Mouse (Mus musculus) CH12.LX (cell line): ENCODE measurements around the gene Tmem229b. TPM values are rescaled to one million over a fixed set of nuclear protein-coding genes. Genes with fewer than 3 reads are reported as not detected.

Source experiments
- DNase-seq: peaks from one replicate; pipeline ENCODE4 v3.0.0-alpha.2; 2013; ENCODE audit errors: extremely low read depth
- H3K27ac ChIP-seq: 2 replicates; pipeline ENCODE4 v1.5.1; 2012; ENCODE audit warnings: low read depth, mild to moderate bottlenecking, control low read depth, moderate library complexity; ENCODE audit not compliant: insufficient read depth
- H3K27me3 ChIP-seq: replicated peaks from 2 replicates; pipeline ENCODE3; 2012; ENCODE audit warnings: inconsistent platforms
- H3K36me3 ChIP-seq, 2 experiments: replicated peaks in 1 of 2; 2 replicates each; pipeline versions ENCODE3 to v1.6.1; 2012; ENCODE audit warnings: inconsistent platforms in 1 of 2, low read length in 1 of 2, mild to moderate bottlenecking in 1 of 2, mixed read lengths in 1 of 2, moderate library complexity in 1 of 2; ENCODE audit not compliant: control insufficient read depth in 1 of 2, insufficient read depth in 1 of 2
- H3K4me1 ChIP-seq, 2 experiments: 2 replicates each; pipeline ENCODE4 v1.6.1; 2012; ENCODE audit warnings: inconsistent platforms in 1 of 2, moderate library complexity in 1 of 2; ENCODE audit not compliant: insufficient read depth in 2 of 2, control insufficient read depth in 1 of 2
- H3K4me2 ChIP-seq: 2 replicates; pipeline ENCODE4 v1.6.1; 2012; ENCODE audit warnings: low read depth, mild to moderate bottlenecking, control low read depth; ENCODE audit not compliant: poor library complexity, insufficient read depth, severe bottlenecking
- H3K4me3 ChIP-seq, 3 experiments: fragments of 150-350 bp in 1 of 3; sonication (generic) in 1 of 3; replicated peaks in 1 of 3; 2 replicates each; pipeline versions ENCODE3 to v1.5.1; 2011 to 2012; ENCODE audit warnings: low read depth in 2 of 3, low read length in 2 of 3, mild to moderate bottlenecking in 2 of 3, moderate library complexity in 2 of 3, control low read depth in 1 of 3, improper control_type of control experiment in 1 of 3, inconsistent platforms in 1 of 3, mixed read lengths in 1 of 3; ENCODE audit not compliant: poor library complexity in 1 of 3
- H3K79me2 ChIP-seq: replicated peaks from 2 replicates; pipeline ENCODE4 v1.6.1; 2012; ENCODE audit warnings: mild to moderate bottlenecking, moderate library complexity; ENCODE audit not compliant: control insufficient read depth, poor library complexity, insufficient read depth, severe bottlenecking; ENCODE audit errors: extremely low read depth
- H3K9ac ChIP-seq: 2 replicates; pipeline ENCODE4 v1.6.1; 2012; ENCODE audit warnings: low read depth, mild to moderate bottlenecking, control low read depth, moderate library complexity; ENCODE audit not compliant: insufficient read depth
- H3K9me3 ChIP-seq: replicated peaks from 2 replicates; pipeline ENCODE3; 2012; ENCODE audit warnings: low read length, inconsistent platforms, mixed read lengths
- CHD1 ChIP-seq: IDR thresholded peaks from 2 replicates; pipeline ENCODE4 v1.6.1; 2012; ENCODE audit warnings: low read depth, low read length, improper control_type of control experiment, inconsistent platforms
- CTCF ChIP-seq, 2 experiments: IDR thresholded peaks in 1 of 2; conservative IDR thresholded peaks in 1 of 2; 2 replicates each; pipeline ENCODE4 v1.5.1; 2011 to 2012; ENCODE audit warnings: low read depth in 2 of 2, low read length in 2 of 2, improper control_type of control experiment in 1 of 2, inconsistent platforms in 1 of 2, mild to moderate bottlenecking in 1 of 2, moderate library complexity in 1 of 2
- ETS1 ChIP-seq: conservative IDR thresholded peaks from 2 replicates; pipeline ENCODE4 v1.6.1; 2012; ENCODE audit warnings: low read depth, mild to moderate bottlenecking, inconsistent platforms, low read length, improper control_type of control experiment, moderate library complexity
- HCFC1 ChIP-seq: IDR thresholded peaks from 2 replicates; pipeline ENCODE4 v1.6.1; 2012; ENCODE audit warnings: low read depth, mild to moderate bottlenecking, inconsistent platforms, low read length, improper control_type of control experiment
- IRF4 ChIP-seq: IDR thresholded peaks from 2 replicates; pipeline ENCODE4 v1.6.1; 2014; ENCODE audit warnings: low read depth, mild to moderate bottlenecking, inconsistent platforms, low read length, improper control_type of control experiment
- JUND ChIP-seq: conservative IDR thresholded peaks from 2 replicates; pipeline ENCODE4 v1.6.1; 2011; ENCODE audit warnings: low read depth, low read length, improper control_type of control experiment
- KAT2A ChIP-seq: IDR thresholded peaks from 2 replicates; pipeline ENCODE4 v1.6.1; 2012; ENCODE audit warnings: low read length, improper control_type of control experiment, inconsistent platforms; ENCODE audit not compliant: insufficient replicate concordance
- MAX ChIP-seq: IDR thresholded peaks from 2 replicates; pipeline ENCODE4 v1.6.1; 2011; ENCODE audit warnings: low read length, improper control_type of control experiment
- MAZ ChIP-seq: IDR thresholded peaks from 2 replicates; pipeline ENCODE4 v1.6.1; 2012; ENCODE audit warnings: low read depth, mild to moderate bottlenecking, inconsistent platforms, low read length, improper control_type of control experiment, moderate library complexity
- MXI1 ChIP-seq: IDR thresholded peaks from 2 replicates; pipeline ENCODE4 v1.6.1; 2011; ENCODE audit warnings: mild to moderate bottlenecking, low read depth, low read length, improper control_type of control experiment
- NRF1 ChIP-seq: IDR thresholded peaks from 2 replicates; pipeline ENCODE4 v1.6.1; 2014; ENCODE audit warnings: low read depth, mild to moderate bottlenecking, inconsistent platforms, low read length, improper control_type of control experiment, moderate library complexity
- POLR2A ChIP-seq: IDR thresholded peaks from 2 replicates; pipeline ENCODE4 v1.6.1; 2011; ENCODE audit warnings: low read depth, mild to moderate bottlenecking, improper control_type of control experiment, low read length
- POLR2AphosphoS2 ChIP-seq: IDR thresholded peaks from 2 replicates; pipeline ENCODE4 v1.6.1; 2011; ENCODE audit warnings: low read depth, low read length, improper control_type of control experiment
- RAD21 ChIP-seq: IDR thresholded peaks from 2 replicates; pipeline ENCODE4 v1.6.1; 2011; ENCODE audit warnings: low read depth, mild to moderate bottlenecking, low read length, improper control_type of control experiment, moderate library complexity
- SIN3A ChIP-seq: IDR thresholded peaks from 2 replicates; pipeline ENCODE4 v1.6.1; 2012; ENCODE audit warnings: low read length, improper control_type of control experiment, inconsistent platforms
- SMC3 ChIP-seq: IDR thresholded peaks from 2 replicates; pipeline ENCODE4 v1.6.1; 2011; ENCODE audit warnings: low read depth, low read length, improper control_type of control experiment
- TBP ChIP-seq: conservative IDR thresholded peaks from 2 replicates; pipeline ENCODE4 v1.6.1; 2011; ENCODE audit warnings: low read depth, low read length, improper control_type of control experiment
- TCF12 ChIP-seq: IDR thresholded peaks from 2 replicates; pipeline ENCODE4 v1.6.1; 2014; ENCODE audit warnings: low read depth, mild to moderate bottlenecking, inconsistent platforms, low read length, improper control_type of control experiment
- USF1 ChIP-seq: IDR thresholded peaks from 2 replicates; pipeline ENCODE4 v1.6.1; 2014; ENCODE audit warnings: low read depth, mild to moderate bottlenecking, inconsistent platforms, low read length, improper control_type of control experiment
- USF2 ChIP-seq: conservative IDR thresholded peaks from 2 replicates; pipeline ENCODE4 v1.6.1; 2011; ENCODE audit warnings: low read depth, low read length, improper control_type of control experiment
- ZKSCAN1 ChIP-seq: IDR thresholded peaks from 2 replicates; pipeline ENCODE4 v1.6.1; 2012; ENCODE audit warnings: low read depth, inconsistent platforms, low read length, improper control_type of control experiment, borderline replicate concordance
- ZMIZ1 ChIP-seq: IDR thresholded peaks from 2 replicates; pipeline ENCODE4 v1.6.1; 2012; ENCODE audit warnings: low read depth, mild to moderate bottlenecking, inconsistent platforms, low read length, improper control_type of control experiment
- dilution Hi-C: fragments of 300-500 bp; cut with MboI; formaldehyde crosslinking; loops from 2 replicates; pipeline ENCODE4 v1.14.3; 2020; ENCODE audit warnings: low sequenced_read_pairs; ENCODE audit not compliant: extremely low pct_unique_long_range_greater_than_20kb, extremely low pct_ligation_motif_present
- in situ Hi-C: fragments of 300-500 bp; cut with MboI; formaldehyde crosslinking; loops from 3 replicates; pipeline ENCODE4 v1.14.3; 2019; ENCODE audit warnings: low sequenced_read_pairs, low pct_ligation_motif_present, low pct_unique_long_range_greater_than_20kb, mixed read lengths
- polyA plus RNA-seq: library from polyadenylated mRNA; unstranded; fragments of >175 nt; gene quantifications from 2 replicates; pipeline ENCODE4 v1.2.1, GENCODE M21; 2012; ENCODE audit warnings: low read depth; ENCODE audit not compliant: insufficient read length
- total RNA-seq, 2 experiments: library from RNA; depleted of rRNA; stranded (reverse); fragments of 300-350 nt in 1 of 2; fragments of >200 nt in 1 of 2; gene quantifications; 2 replicates each; pipeline ENCODE4 v1.2.3; 2012 to 2014

Gene Tmem229b
- total and polyA plus RNA-seq, 3 experiments: 41.7 to 129 (median 66.5) TPM

GRCm38 (mm10) chr12:78996711-78997110, 10.7 kb downstream of the Tmem229b start:
- Histone ChIP-seq H3K36me3 (peaks cover 0 to 2% of the 10 kb centered on the region in 2 experiments), H3K4me3 (no peak overlapping the region), H3K9me3 (no peaks in the 10 kb centered on the region), H3K9ac (no peak overlapping the region; the same call in 1 of the 2 replicates), H3K4me1 (peaks cover 14 to 46% of the 10 kb centered on the region in 2 experiments), H3K27me3 (no peaks in the 10 kb centered on the region), H3K79me2 (no peaks in the 10 kb centered on the region), H3K4me2 (peak overlapping the region; percentile 41), H3K27ac (no peak overlapping the region)
- dilution Hi-C loops: no loop called here
- TF ChIP-seq MAZ (peak; percentile 43; the same call in 1 of the 2 replicates), MXI1 (no peak)
- DNase-seq: no peak
- in situ Hi-C loops: no loop called here

GRCm38 (mm10) chr12:78996271-78996670, 11.2 kb downstream of the Tmem229b start:
- dilution Hi-C loops: no loop called here
- peaks cover 0 to 2% of the 10 kb centered on the region in 2 experiments for H3K36me3 ChIP-seq
- peaks cover 14 to 44% of the 10 kb centered on the region in 2 experiments for H3K4me1 ChIP-seq
- no peak overlapping the region for H3K27ac ChIP-seq
- no peak for DNase-seq
- H3K79me2 ChIP-seq: no peaks in the 10 kb centered on the region
- TF ChIP-seq USF1 (no peak), IRF4 (0 out of 2 replicates have a peak, but pooled peaks have one; percentile 9), MXI1 (no peak)
- H3K4me2 ChIP-seq: peak overlapping the region; percentile 41; the same call in 1 of the 2 replicates
- in situ Hi-C loops: no loop called here
- H3K9ac ChIP-seq: no peak overlapping the region
- no peaks in the 10 kb centered on the region for H3K9me3 ChIP-seq
- H3K4me3 ChIP-seq: no peak overlapping the region
- no peaks in the 10 kb centered on the region for H3K27me3 ChIP-seq

GRCm38 (mm10) chr12:78987581-78988081, 19.8 kb downstream of the Tmem229b start:
- no peak overlapping the region for H3K9ac ChIP-seq
- H3K9me3 ChIP-seq: no peaks in the 10 kb centered on the region
- peaks cover 0 to 21% of the 10 kb centered on the region in 2 experiments; a peak in 2 of 4 replicates for H3K4me1 ChIP-seq
- no peak overlapping the region for H3K4me2 ChIP-seq
- no peaks in the 10 kb centered on the region for H3K79me2 ChIP-seq
- no peak overlapping the region for H3K4me3 ChIP-seq
- no peak for TF ChIP-seq MXI1
- TF ChIP-seq POLR2AphosphoS2: no peak
- peak; percentile 34 for TF ChIP-seq RAD21
- TF ChIP-seq POLR2A: no peak
- no peak for TF ChIP-seq ETS1
- TF ChIP-seq CTCF (conservative IDR thresholded peaks at IDR 0.05 in 1 of 2, IDR thresholded peaks at IDR 0.05 in 1 of 2; ENCODE audit: low read depth in 2 of 2, low read length in 2 of 2): peak in 1 of 2 experiments; percentile 48; a peak in 2 of 4 replicates
- TF ChIP-seq ZMIZ1: no peak
- no peak for TF ChIP-seq HCFC1
- TF ChIP-seq SIN3A: no peak
- no peak for TF ChIP-seq ZKSCAN1
- TF ChIP-seq KAT2A: no peak
- no peak for TF ChIP-seq NRF1
- peak; percentile 46 for TF ChIP-seq SMC3
- no peak for TF ChIP-seq IRF4
- TF ChIP-seq USF1: no peak
- no peak for TF ChIP-seq MAX
- no peak for TF ChIP-seq TBP
- TF ChIP-seq USF2: no peak
- TF ChIP-seq TCF12: no peak
- TF ChIP-seq JUND: no peak
- no peak for TF ChIP-seq CHD1
- TF ChIP-seq, all 38 proteins: peak for 3
- no peak for DNase-seq
- Histone ChIP-seq H3K27ac (no peak overlapping the region), H3K36me3 (no peaks in the 10 kb centered on the region), H3K27me3 (no peaks in the 10 kb centered on the region)
- dilution Hi-C loops: no loop called here
- in situ Hi-C loops: no loop called here
